Mouse (Mus musculus): ENCODE data around the gene Dennd1b. TPM values are rescaled to one million over a fixed set of nuclear protein-coding genes. Genes with fewer than 3 reads are reported as not detected.

The Dennd1b gene
- polyA plus RNA-seq, 1 experiment = 0.81 TPM

- no peak overlapping the region for H3K4me3 ChIP-seq (ENCODE audit: insufficient read depth, poor library complexity, severe bottlenecking)
- H3K79me3 ChIP-seq (ENCODE audit: low read depth) = no peaks in the 10 kb centered on the region
- no peak overlapping the region for H3ac ChIP-seq (ENCODE audit: control insufficient read depth, insufficient read length, low read depth)
- H3K79me2 ChIP-seq (ENCODE audit: control insufficient read depth, insufficient read depth) = no peaks in the 10 kb centered on the region
- TF ChIP-seq FOSL1 (IDR thresholded peaks at IDR 0.05; ENCODE audit: insufficient read depth, low read length, poor library complexity, severe bottlenecking) (no peak), MAX (IDR thresholded peaks at IDR 0.05) (no peak), MYOD1 (IDR thresholded peaks at IDR 0.05; ENCODE audit: control insufficient read depth, insufficient read length, low read depth) (no peak), CTCF (IDR thresholded peaks at IDR 0.05; ENCODE audit: control insufficient read depth, insufficient read depth, insufficient read length) (no peak), USF1 (IDR thresholded peaks at IDR 0.05; ENCODE audit: low read depth) (no peak), MYOG (IDR thresholded peaks at IDR 0.05; ENCODE audit: control insufficient read depth, extremely low read depth, insufficient read length) (no peak), CEBPB (IDR thresholded peaks at IDR 0.05; ENCODE audit: low read depth) (no peak)
- no peaks in the 10 kb centered on the region for H3K27me3 ChIP-seq (ENCODE audit: control insufficient read depth, insufficient read depth, insufficient read length)
- no peaks in the 10 kb centered on the region for H3K36me3 ChIP-seq (ENCODE audit: control insufficient read depth, insufficient read depth)
These were observed 42.8 kb downstream of the Dennd1b start for GRCm38 (mm10) chr1:139006000-139006399.

- H3K79me2 ChIP-seq (ENCODE audit: control insufficient read depth, insufficient read depth) = no peaks in the 10 kb centered on the region
- no peak overlapping the region for H3ac ChIP-seq (ENCODE audit: control insufficient read depth, insufficient read length, low read depth)
- TF ChIP-seq FOSL1 (IDR thresholded peaks at IDR 0.05; ENCODE audit: insufficient read depth, low read length, poor library complexity, severe bottlenecking) (no peak), CTCF (IDR thresholded peaks at IDR 0.05; ENCODE audit: control insufficient read depth, insufficient read depth, insufficient read length) (no peak), MYOG (IDR thresholded peaks at IDR 0.05; ENCODE audit: control insufficient read depth, extremely low read depth, insufficient read length) (no peak), USF1 (IDR thresholded peaks at IDR 0.05; ENCODE audit: low read depth) (no peak), MAX (IDR thresholded peaks at IDR 0.05) (no peak)
- no peaks in the 10 kb centered on the region for H3K27me3 ChIP-seq (ENCODE audit: control insufficient read depth, insufficient read depth, insufficient read length)
- H3K36me3 ChIP-seq (ENCODE audit: control insufficient read depth, insufficient read depth) = no peaks in the 10 kb centered on the region
- H3K79me3 ChIP-seq (ENCODE audit: low read depth) = no peaks in the 10 kb centered on the region
- no peak overlapping the region for H3K4me3 ChIP-seq (ENCODE audit: insufficient read depth, poor library complexity, severe bottlenecking)
These were observed 44.2 kb downstream of the Dennd1b start for GRCm38 (mm10) chr1:139007475-139007874.

- Histone ChIP-seq H3K79me2 (ENCODE audit: control insufficient read depth, insufficient read depth) (no peaks in the 10 kb centered on the region), H3ac (ENCODE audit: control insufficient read depth, insufficient read length, low read depth) (no peak overlapping the region), H3K27me3 (ENCODE audit: control insufficient read depth, insufficient read depth, insufficient read length) (no peaks in the 10 kb centered on the region), H3K4me3 (ENCODE audit: insufficient read depth, poor library complexity, severe bottlenecking) (no peak overlapping the region), H3K79me3 (ENCODE audit: low read depth) (no peaks in the 10 kb centered on the region), H3K36me3 (ENCODE audit: control insufficient read depth, insufficient read depth) (no peaks in the 10 kb centered on the region)
- no peak for TF ChIP-seq FOSL1 (IDR thresholded peaks at IDR 0.05; ENCODE audit: insufficient read depth, low read length, poor library complexity, severe bottlenecking)
- no peak for TF ChIP-seq MYOD1 (IDR thresholded peaks at IDR 0.05; ENCODE audit: control insufficient read depth, insufficient read length, low read depth)
- no peak for TF ChIP-seq MYOG (IDR thresholded peaks at IDR 0.05; ENCODE audit: control insufficient read depth, extremely low read depth, insufficient read length)
- TF ChIP-seq MAX (IDR thresholded peaks at IDR 0.05) = no peak
- no peak for TF ChIP-seq USF1 (IDR thresholded peaks at IDR 0.05; ENCODE audit: low read depth)
- TF ChIP-seq CEBPB (IDR thresholded peaks at IDR 0.05; ENCODE audit: low read depth) = no peak
- TF ChIP-seq CTCF (IDR thresholded peaks at IDR 0.05; ENCODE audit: control insufficient read depth, insufficient read depth, insufficient read length) = no peak
These were observed 52.0 kb downstream of the Dennd1b start for GRCm38 (mm10) chr1:139015118-139015788.

GRCm38 (mm10) chr1:139021298-139021697 is 58.1 kb downstream of the Dennd1b start:
- H3K27me3 ChIP-seq (ENCODE audit: control insufficient read depth, insufficient read depth, insufficient read length) = no peaks in the 10 kb centered on the region
- no peak overlapping the region for H3K4me3 ChIP-seq (ENCODE audit: insufficient read depth, poor library complexity, severe bottlenecking)
- no peak overlapping the region for H3ac ChIP-seq (ENCODE audit: control insufficient read depth, insufficient read length, low read depth)
- H3K79me3 ChIP-seq (ENCODE audit: low read depth) = peaks cover 2% of the 10 kb centered on the region
- no peaks in the 10 kb centered on the region for H3K36me3 ChIP-seq (ENCODE audit: control insufficient read depth, insufficient read depth)
- TF ChIP-seq MAX (IDR thresholded peaks at IDR 0.05) (no peak), CEBPB (IDR thresholded peaks at IDR 0.05; ENCODE audit: low read depth) (no peak), FOSL1 (IDR thresholded peaks at IDR 0.05; ENCODE audit: insufficient read depth, low read length, poor library complexity, severe bottlenecking) (no peak), CTCF (IDR thresholded peaks at IDR 0.05; ENCODE audit: control insufficient read depth, insufficient read depth, insufficient read length) (no peak), USF1 (IDR thresholded peaks at IDR 0.05; ENCODE audit: low read depth) (no peak), MYOG (IDR thresholded peaks at IDR 0.05; ENCODE audit: control insufficient read depth, extremely low read depth, insufficient read length) (no peak), MYOD1 (IDR thresholded peaks at IDR 0.05; ENCODE audit: control insufficient read depth, insufficient read length, low read depth) (no peak)
- H3K79me2 ChIP-seq (ENCODE audit: control insufficient read depth, insufficient read depth) = no peaks in the 10 kb centered on the region

GRCm38 (mm10) chr1:139025882-139026645 is 62.8 kb downstream of the Dennd1b start:
- peaks cover 2% of the 10 kb centered on the region for H3K79me3 ChIP-seq (ENCODE audit: low read depth)
- no peak overlapping the region for H3ac ChIP-seq (ENCODE audit: control insufficient read depth, insufficient read length, low read depth)
- no peaks in the 10 kb centered on the region for H3K79me2 ChIP-seq (ENCODE audit: control insufficient read depth, insufficient read depth)
- TF ChIP-seq MYOD1 (IDR thresholded peaks at IDR 0.05; ENCODE audit: control insufficient read depth, insufficient read length, low read depth) (no peak), FOSL1 (IDR thresholded peaks at IDR 0.05; ENCODE audit: insufficient read depth, low read length, poor library complexity, severe bottlenecking) (no peak), MYOG (IDR thresholded peaks at IDR 0.05; ENCODE audit: control insufficient read depth, extremely low read depth, insufficient read length) (no peak), CTCF (IDR thresholded peaks at IDR 0.05; ENCODE audit: control insufficient read depth, insufficient read depth, insufficient read length) (no peak), USF1 (IDR thresholded peaks at IDR 0.05; ENCODE audit: low read depth) (no peak), CEBPB (IDR thresholded peaks at IDR 0.05; ENCODE audit: low read depth) (no peak), MAX (IDR thresholded peaks at IDR 0.05) (no peak)
- H3K4me3 ChIP-seq (ENCODE audit: insufficient read depth, poor library complexity, severe bottlenecking) = no peak overlapping the region
- no peaks in the 10 kb centered on the region for H3K27me3 ChIP-seq (ENCODE audit: control insufficient read depth, insufficient read depth, insufficient read length)
- H3K36me3 ChIP-seq (ENCODE audit: control insufficient read depth, insufficient read depth) = no peaks in the 10 kb centered on the region
